8 mouse cellular contexts compared by ENCODE assay signal in genomic region chr6:28262198-28262621, GRCm38 (mm10).
DNase-seq lines count a peak whose midpoint lies in the region; ATAC-seq and TF ChIP-seq lines count a peak whose summit lies in the region.

No protein-coding gene starts in this region.

- H3K4me1 ChIP-seq in kidney, embryonic 16.5 days (ENCODE audit: insufficient read depth, low read length), result peaks cover 10% of the 10 kb centered on the region
- peaks cover 1% of the 10 kb centered on the region; the same call in 1 of the 2 replicates for H3K4me1 ChIP-seq in bone marrow, adult 2 months (ENCODE audit: control insufficient read depth, insufficient read depth, low read length)
- peaks cover 9% of the 10 kb centered on the region for H3K4me1 ChIP-seq in hindbrain, embryonic 10.5 days (replicated peaks)

- H3K4me2 ChIP-seq in kidney, embryonic 16.5 days (replicated peaks; ENCODE audit: low read depth, low read length), result peak overlapping the region; percentile 89

- 0 out of 2 replicates have a peak, but pooled peaks cover 6% of the 10 kb centered on the region for H3K36me3 ChIP-seq in kidney, embryonic 16.5 days (ENCODE audit: insufficient read depth, low read length)
- H3K36me3 ChIP-seq in hindbrain, embryonic 10.5 days, result peaks cover 18% of the 10 kb centered on the region

- peak overlapping the region; percentile 94 for H3K4me3 ChIP-seq in kidney, embryonic 16.5 days (ENCODE audit: low read length)
- H3K4me3 ChIP-seq in bone marrow, adult 2 months (replicated peaks; ENCODE audit: control insufficient read depth, low read depth, low read length), result peak overlapping the region; percentile 71
- peak overlapping the region; percentile 93 for H3K4me3 ChIP-seq in hindbrain, embryonic 10.5 days

- no peaks in the 10 kb centered on the region for H3K9me3 ChIP-seq in kidney, embryonic 16.5 days (ENCODE audit: low read length)
- 0 out of 2 replicates have a peak, but pooled peaks cover 2% of the 10 kb centered on the region for H3K9me3 ChIP-seq in hindbrain, embryonic 10.5 days

- DNase-seq in kidney, postnatal 25 days, result no peak
- DNase-seq in hindbrain, embryonic 10.5 days (ENCODE audit: low spot score), result no peak
- peak; percentile 61 for DNase-seq in lung, postnatal 36 days
- no peak for DNase-seq in urinary bladder, adult 2 months (ENCODE audit: low spot score)
- DNase-seq in urinary bladder, postnatal 25 days (ENCODE audit: low spot score), result no peak
- DNase-seq in layer of hippocampus, postnatal 14 days (ENCODE audit: low spot score in 2 of 2), result no peak

- peak overlapping the region; percentile 93 for H3K27ac ChIP-seq in kidney, embryonic 16.5 days (ENCODE audit: low read length)
- H3K27ac ChIP-seq in bone marrow, adult 2 months (ENCODE audit: control insufficient read depth, insufficient read depth, low read depth, low read length, poor library complexity), result peak overlapping the region; percentile 98
- H3K27ac ChIP-seq in hindbrain, embryonic 10.5 days, result peak overlapping the region; percentile 92

- TF ChIP-seq POLR2A in bone marrow, adult 2 months (IDR thresholded peaks at IDR 0.05; ENCODE audit: borderline replicate concordance, control insufficient read depth, low read depth, low read length), result no peak

- H3K9ac ChIP-seq in kidney, embryonic 16.5 days (replicated peaks; ENCODE audit: low read length), result peak overlapping the region; percentile 83

- peak; percentile 9; the same call in 1 of the 2 replicates for TF ChIP-seq CTCF in bone marrow, adult 2 months (IDR thresholded peaks at IDR 0.05; ENCODE audit: control insufficient read depth, insufficient read depth, low read length)

- H3K27me3 ChIP-seq in kidney, embryonic 16.5 days (ENCODE audit: insufficient read depth, low read length), result no peaks in the 10 kb centered on the region
- peaks cover 7% of the 10 kb centered on the region; the same call in 1 of the 2 replicates for H3K27me3 ChIP-seq in hindbrain, embryonic 10.5 days (ENCODE audit: insufficient read depth, poor library complexity, severe bottlenecking)

- ATAC-seq in kidney, embryonic 16.5 days (ENCODE audit: low FRiP score, low TSS enrichment), result peak; percentile 72; the same call in 1 of the 2 replicates

- under 1% methylated on average over 29 of the region's 29 CpGs for WGBS in kidney, embryonic 16.5 days
- WGBS in bone marrow, adult 2 months, result under 1% methylated on average over 29 of the region's 29 CpGs
- under 1% methylated on average over 29 of the region's 29 CpGs for WGBS in hindbrain, embryonic 10.5 days
